Mouse (Mus musculus): Measurements from ENCODE around the gene Syndig1. TPM values are rescaled to one million over a fixed set of nuclear protein-coding genes. Genes with fewer than 3 reads are reported as not detected.

Syndig1 gene
- total RNA-seq, 2 experiments from 2014 or later = not detected

DNA sequence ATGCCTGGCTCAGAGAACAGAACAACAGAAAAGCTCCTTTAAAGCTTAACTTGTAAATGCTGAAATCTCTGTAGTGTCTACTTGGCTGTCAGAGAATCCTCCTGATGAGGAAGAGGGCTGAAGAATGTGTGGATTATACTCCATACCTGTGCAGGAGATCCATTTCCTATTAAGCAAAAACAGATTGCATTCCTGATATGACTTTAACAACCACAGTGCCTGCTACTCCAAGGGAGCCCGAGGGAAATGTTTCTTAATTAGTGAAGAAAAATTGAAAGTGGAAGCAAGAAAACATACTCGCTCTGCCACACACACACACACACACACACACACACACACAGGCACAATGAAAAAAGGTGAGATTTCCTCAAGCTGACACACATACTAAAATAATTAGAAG is 41.5 kb downstream of the Syndig1 start:
- no peak for ATAC-seq (replicated peaks; ENCODE audit: poor library complexity, severe bottlenecking)

DNA sequence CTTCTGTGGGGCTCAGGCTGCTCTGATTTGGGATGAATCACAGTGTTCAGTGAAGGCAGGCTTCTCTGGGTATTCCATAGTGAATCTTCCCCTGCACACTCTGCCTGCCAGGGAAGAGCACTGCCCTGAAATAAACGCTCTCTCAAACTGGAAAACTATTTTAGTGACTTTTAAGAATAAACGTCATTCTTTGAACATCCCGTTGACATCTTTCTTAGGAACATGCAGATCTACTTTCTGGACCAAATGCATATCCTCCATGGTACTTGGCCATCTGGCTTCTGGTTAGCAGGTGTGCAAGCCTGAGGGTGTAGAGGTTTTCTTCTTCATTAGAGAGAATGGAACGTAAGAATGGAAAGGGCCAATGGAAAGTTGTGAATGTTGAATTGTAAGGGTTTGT is 43.5 kb downstream of the Syndig1 start:
- no peak for ATAC-seq (replicated peaks; ENCODE audit: poor library complexity, severe bottlenecking)

DNA sequence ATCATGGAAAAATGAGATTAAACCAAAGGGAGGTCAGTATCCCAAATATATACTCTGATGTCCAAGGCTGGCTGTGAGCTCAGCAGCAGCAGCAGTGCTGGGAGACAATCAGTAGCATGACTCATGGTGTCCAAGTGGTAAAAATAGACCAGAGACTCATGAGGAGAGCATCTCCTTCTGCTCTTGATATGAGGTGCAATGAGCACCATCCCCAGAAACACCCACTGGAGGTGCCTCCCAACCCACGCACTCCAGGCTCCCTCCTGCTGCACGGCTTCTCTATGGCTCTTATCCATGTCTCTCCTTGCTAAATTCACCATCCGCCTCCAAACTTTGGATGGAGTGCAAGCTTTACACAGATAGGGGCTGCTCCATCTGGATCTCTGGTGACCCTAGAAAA is 44.3 kb downstream of the Syndig1 start:
- no peak for ATAC-seq (replicated peaks; ENCODE audit: poor library complexity, severe bottlenecking)

GRCm38 (mm10) chr2:149877954-149878353 is 48.9 kb downstream of the Syndig1 start:
- ATAC-seq (replicated peaks; ENCODE audit: poor library complexity, severe bottlenecking) = no peak

DNA sequence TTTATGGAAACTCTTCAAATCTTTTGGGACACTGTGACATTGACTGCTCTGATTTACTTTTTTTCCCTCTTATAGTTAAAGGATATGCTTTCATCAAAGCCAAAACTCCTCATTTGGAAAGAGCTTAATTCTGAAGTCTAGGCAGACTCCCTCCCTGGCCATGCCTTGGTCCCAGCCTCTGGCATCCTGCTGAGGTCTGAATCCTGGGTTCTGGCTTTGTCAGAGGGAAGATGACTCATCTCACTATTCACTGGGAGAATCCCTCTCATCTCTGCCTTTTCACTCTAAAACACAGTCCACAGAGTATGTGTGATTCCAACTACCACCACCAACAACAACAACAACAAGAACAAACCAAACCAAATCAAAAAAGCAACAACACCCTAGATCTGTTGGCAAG is 58.6 kb downstream of the Syndig1 start:
- ATAC-seq (replicated peaks; ENCODE audit: poor library complexity, severe bottlenecking) = no peak

- ATAC-seq (replicated peaks; ENCODE audit: poor library complexity, severe bottlenecking) = no peak
Measured at GRCm38 (mm10) chr2:149891647-149892046, 62.6 kb downstream of the Syndig1 start.

DNA sequence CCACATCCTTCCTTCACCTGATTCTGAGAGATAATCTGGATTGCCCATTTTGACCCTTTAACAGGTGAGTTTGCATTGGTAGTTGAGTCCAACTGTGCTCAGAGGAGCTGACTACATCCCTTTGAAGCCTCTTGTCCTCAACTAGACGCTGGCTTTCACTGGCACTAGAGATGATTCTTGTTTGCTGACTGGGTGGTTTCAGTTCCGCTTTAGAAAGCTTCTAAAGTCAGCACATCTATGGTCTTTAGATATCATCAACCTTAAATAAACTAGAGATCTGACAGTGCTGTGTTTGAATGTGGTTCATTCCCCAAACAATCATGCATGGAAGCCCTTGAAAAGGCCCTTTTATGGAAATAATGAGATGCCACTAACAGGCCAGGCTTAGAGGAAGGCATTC is 67.3 kb downstream of the Syndig1 start:
- ATAC-seq (replicated peaks; ENCODE audit: poor library complexity, severe bottlenecking) = no peak

GRCm38 (mm10) chr2:149899615-149900014 is 70.6 kb downstream of the Syndig1 start:
- no peak for ATAC-seq (replicated peaks; ENCODE audit: poor library complexity, severe bottlenecking)

GRCm38 (mm10) chr2:149900606-149901005 is 71.6 kb downstream of the Syndig1 start:
- ATAC-seq (replicated peaks; ENCODE audit: poor library complexity, severe bottlenecking) = no peak

- ATAC-seq (replicated peaks; ENCODE audit: poor library complexity, severe bottlenecking) = no peak
Measured at GRCm38 (mm10) chr2:149904405-149904804, 75.4 kb downstream of the Syndig1 start.

DNA sequence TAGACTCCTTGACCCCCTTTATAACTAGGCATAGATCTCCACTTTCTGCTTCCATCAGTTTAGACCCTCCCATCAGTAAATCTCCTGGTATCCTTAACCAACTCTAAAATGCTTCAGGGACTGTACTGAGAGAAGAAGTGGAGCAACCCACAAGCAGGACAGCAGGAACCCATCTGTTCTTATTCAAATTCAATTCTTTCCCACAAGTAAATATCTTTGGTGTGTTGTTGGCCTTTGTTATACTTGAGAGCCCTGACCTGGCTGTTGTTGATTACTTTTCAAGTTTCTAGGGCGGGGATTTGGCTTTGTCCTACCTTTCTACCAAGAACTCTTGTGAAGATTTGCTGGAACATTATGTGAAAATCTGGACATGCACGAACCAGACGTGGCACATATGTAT is 77.7 kb downstream of the Syndig1 start:
- no peak for ATAC-seq (replicated peaks; ENCODE audit: poor library complexity, severe bottlenecking)

DNA sequence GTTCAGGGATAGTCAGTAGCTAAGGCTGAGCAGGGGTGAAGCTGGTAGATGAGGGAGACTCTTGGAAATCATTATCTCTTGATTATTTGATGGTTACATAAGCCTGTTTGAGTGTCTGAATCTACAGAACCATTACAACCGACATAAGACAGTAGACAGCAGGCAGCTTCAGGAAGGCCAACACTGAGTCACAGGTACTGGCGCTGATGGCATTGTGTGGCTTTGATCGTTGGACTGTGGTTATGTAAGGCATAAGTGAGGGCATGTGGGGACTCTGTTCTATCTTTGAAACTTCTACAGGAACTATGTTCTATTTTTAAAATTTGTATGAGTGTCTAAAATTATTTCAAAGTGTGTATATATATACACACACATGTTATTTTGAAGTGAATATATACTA is 88.2 kb downstream of the Syndig1 start:
- ATAC-seq (replicated peaks; ENCODE audit: poor library complexity, severe bottlenecking) = no peak

- ATAC-seq (replicated peaks; ENCODE audit: poor library complexity, severe bottlenecking) = no peak
Measured at GRCm38 (mm10) chr2:149923561-149923960, 94.5 kb downstream of the Syndig1 start.

- ATAC-seq (replicated peaks; ENCODE audit: poor library complexity, severe bottlenecking) = no peak
Measured at GRCm38 (mm10) chr2:149925911-149926310, 96.9 kb downstream of the Syndig1 start.

DNA sequence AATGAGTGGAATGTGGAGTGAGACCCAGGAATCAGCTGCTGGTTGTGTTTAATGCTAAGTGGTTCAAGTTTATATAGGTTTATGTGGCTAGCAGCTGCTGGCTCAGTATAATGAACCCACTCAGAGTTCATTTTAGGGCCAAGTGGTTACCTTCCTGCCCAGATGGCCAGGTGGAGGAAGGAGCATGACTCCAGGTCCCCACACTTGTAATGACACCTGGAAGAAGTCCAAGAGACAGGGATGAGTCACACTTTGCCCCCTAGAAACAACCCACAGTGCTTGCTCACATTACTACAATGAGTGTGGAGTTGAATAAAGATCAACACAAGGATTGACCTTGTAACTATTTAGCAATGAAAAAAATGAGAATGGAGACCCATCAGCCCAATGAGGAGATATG is 98.0 kb downstream of the Syndig1 start:
- no peak for ATAC-seq (replicated peaks; ENCODE audit: poor library complexity, severe bottlenecking)

DNA sequence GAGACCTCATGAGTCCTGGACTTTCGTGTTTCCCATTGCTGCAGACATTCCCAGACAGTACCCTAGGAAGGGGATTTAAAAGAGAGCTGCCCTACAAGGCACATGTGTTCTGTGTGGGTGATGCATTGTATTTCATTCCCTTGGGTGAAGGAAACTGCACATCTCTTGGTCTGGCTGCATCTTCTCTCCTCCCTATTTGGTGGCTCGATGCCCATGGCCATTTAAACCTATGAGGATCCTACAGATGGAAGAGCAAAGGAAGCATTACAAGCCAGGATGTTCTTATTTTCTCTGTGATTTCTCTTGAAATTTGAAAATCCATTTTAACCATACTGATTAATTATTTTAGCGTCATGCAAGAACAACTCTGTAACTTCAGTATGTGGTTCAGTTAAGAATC is 98.5 kb downstream of the Syndig1 start:
- no peak for ATAC-seq (replicated peaks; ENCODE audit: poor library complexity, severe bottlenecking)

DNA sequence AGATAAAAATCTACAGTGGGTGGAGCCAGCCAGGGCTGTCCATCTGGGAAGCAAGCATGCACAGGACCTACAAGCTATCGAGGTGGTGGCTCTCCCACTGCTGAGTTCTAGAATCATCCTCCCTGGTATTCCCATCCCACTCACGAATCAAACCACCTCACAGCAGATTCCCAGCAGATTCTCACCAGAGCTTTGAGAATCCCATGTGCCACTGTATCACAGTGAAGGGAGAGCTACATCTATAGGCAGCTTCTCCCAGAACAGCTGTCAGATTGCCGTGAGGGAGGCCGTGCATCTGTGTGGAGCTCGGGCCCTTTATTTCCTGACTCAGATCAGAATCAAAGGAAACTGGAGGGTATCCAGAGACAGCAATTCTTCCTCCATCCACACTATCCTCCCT is 101.0 kb downstream of the Syndig1 start:
- ATAC-seq (replicated peaks; ENCODE audit: poor library complexity, severe bottlenecking) = no peak

- no peak for ATAC-seq (replicated peaks; ENCODE audit: poor library complexity, severe bottlenecking)
Measured at GRCm38 (mm10) chr2:149931111-149931510, 102.1 kb downstream of the Syndig1 start.

DNA sequence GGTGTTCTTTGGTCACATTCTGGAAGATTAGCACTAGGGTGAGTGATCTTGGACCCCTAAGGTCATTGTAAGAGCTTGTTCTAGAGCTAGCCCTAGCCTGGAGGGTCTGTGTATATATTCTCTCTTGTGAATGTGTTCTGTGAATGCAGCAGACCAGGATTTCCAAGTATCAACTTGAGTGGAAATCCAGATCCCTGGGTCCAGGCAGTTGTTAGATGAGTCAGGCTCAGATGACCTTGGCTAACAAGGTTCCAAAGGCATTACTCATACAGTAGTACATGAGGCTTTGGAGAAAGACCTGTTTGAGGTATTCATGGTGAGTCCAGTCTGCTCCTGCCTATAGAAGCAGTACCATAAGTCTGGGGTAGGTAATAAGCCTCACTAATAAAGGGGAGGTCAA is 103.1 kb downstream of the Syndig1 start:
- ATAC-seq (replicated peaks; ENCODE audit: poor library complexity, severe bottlenecking) = no peak

GRCm38 (mm10) chr2:149933247-149933898 is 104.4 kb downstream of the Syndig1 start:
- ATAC-seq (replicated peaks; ENCODE audit: poor library complexity, severe bottlenecking) = no peak

GRCm38 (mm10) chr2:149934139-149934538 is 105.1 kb downstream of the Syndig1 start:
- no peak for ATAC-seq (replicated peaks; ENCODE audit: poor library complexity, severe bottlenecking)

- no peak for ATAC-seq (replicated peaks; ENCODE audit: poor library complexity, severe bottlenecking)
Measured at GRCm38 (mm10) chr2:149938829-149939228, 109.8 kb downstream of the Syndig1 start.

DNA sequence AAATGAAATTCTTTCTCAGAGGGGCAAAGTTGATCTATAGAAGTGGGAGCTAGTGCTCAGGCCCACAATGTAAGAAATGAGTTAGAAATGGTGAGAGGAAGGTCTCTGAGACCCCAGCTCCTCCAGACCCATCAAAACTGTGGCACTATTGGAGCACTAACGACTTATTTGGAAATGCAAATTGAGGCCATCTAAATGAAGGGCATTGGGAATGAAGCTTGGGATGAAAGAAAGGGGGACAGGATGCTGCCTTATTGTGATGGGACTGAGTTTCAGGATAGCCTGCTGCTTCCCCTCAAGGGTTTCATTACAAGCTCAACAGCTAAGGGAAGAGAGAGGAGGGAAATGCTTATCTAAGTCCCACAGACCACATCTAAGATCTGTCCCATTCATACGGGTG is 110.6 kb downstream of the Syndig1 start:
- no peak for ATAC-seq (replicated peaks; ENCODE audit: poor library complexity, severe bottlenecking)
